Mouse (Mus musculus): Measurements from ENCODE around the gene Myh4. TPM values are rescaled to one million over a fixed set of nuclear protein-coding genes. Genes with fewer than 3 reads are reported as not detected.

The Myh4 gene
- total RNA-seq (2012; rRNA removed) = 0.09 and 0.11 TPM in 2 replicates

GRCm38 (mm10) chr11:67237481-67238079 lies at the start of gene Myh4:
Myh4 (plus strand) TSS chr11:67238029.
- Histone ChIP-seq H3K4me1 (ENCODE audit: control insufficient read depth in 2 of 2, insufficient read depth in 2 of 2, low read length in 2 of 2, poor library complexity in 1 of 2) (no peaks in the 10 kb centered on the region), H3K36me3 (ENCODE audit: control insufficient read depth, insufficient read depth, low read length, poor library complexity, severe bottlenecking) (no peaks in the 10 kb centered on the region), H3K27ac (ENCODE audit: insufficient read depth, low read depth, low read length, poor library complexity, severe bottlenecking) (no peak within 1 kb of the TSS), H3K9me3 (ENCODE audit: control insufficient read depth, insufficient read depth, low read depth, low read length) (no peaks in the 10 kb centered on the region), H3K4me3 (ENCODE audit: insufficient read depth in 1 of 2, low read depth in 1 of 2, low read length in 2 of 2, poor library complexity in 1 of 2, severe bottlenecking in 1 of 2) (no peak within 1 kb of the TSS), H3K9ac (ENCODE audit: insufficient read depth, low read depth, low read length, poor library complexity, severe bottlenecking) (no peak within 1 kb of the TSS)
- in situ Hi-C loops (cut with MboI; ENCODE audit: low sequenced_read_pairs in 2 of 2, unreplicated experiment in 2 of 2) = no loop called here
- DNase-seq (ENCODE audit: low read depth, low spot score) = no peak
- TF ChIP-seq CHD2 (IDR thresholded peaks at IDR 0.05; ENCODE audit: low read depth, low read length) (no peak), MAFK (IDR thresholded peaks at IDR 0.05; ENCODE audit: insufficient read depth, low read depth, low read length) (no peak), ZC3H11A (IDR thresholded peaks at IDR 0.05; ENCODE audit: borderline replicate concordance, low read depth, low read length) (no peak), ZNF384 (IDR thresholded peaks at IDR 0.05; ENCODE audit: low read depth, low read length) (no peak), HCFC1 (IDR thresholded peaks at IDR 0.05; ENCODE audit: borderline replicate concordance, insufficient read depth, low read length) (no peak)

DNA sequence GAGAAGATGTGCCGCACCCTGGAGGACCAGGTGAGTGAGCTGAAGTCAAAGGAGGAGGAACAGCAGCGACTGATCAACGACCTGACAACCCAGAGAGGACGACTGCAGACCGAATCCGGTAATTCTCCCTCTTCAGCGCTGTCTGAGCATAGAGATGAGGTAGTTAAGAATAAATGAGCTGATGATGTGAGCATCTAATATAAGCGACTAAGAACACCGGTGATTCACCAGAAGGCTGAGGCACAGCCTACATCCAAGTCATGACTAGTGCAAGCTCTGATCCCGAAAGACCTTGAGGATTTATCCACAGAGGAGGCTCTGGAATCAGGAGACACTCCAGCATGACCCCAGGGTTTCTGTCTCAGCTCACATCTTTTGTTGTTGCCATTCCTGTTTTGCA lies 47.5 kb upstream of the Myh4 start:
- Histone ChIP-seq H3K27ac (ENCODE audit: insufficient read depth, low read depth, low read length, poor library complexity, severe bottlenecking) (no peak overlapping the region), H3K4me3 (ENCODE audit: insufficient read depth in 1 of 2, low read depth in 1 of 2, low read length in 2 of 2, poor library complexity in 1 of 2, severe bottlenecking in 1 of 2) (no peak overlapping the region), H3K9me3 (ENCODE audit: control insufficient read depth, insufficient read depth, low read depth, low read length) (no peaks in the 10 kb centered on the region), H3K4me1 (ENCODE audit: control insufficient read depth in 2 of 2, insufficient read depth in 2 of 2, low read length in 2 of 2, poor library complexity in 1 of 2) (no peaks in the 10 kb centered on the region), H3K36me3 (ENCODE audit: control insufficient read depth, insufficient read depth, low read length, poor library complexity, severe bottlenecking) (no peaks in the 10 kb centered on the region), H3K9ac (ENCODE audit: insufficient read depth, low read depth, low read length, poor library complexity, severe bottlenecking) (no peak overlapping the region)
- no peak for TF ChIP-seq MAFK (IDR thresholded peaks at IDR 0.05; ENCODE audit: insufficient read depth, low read depth, low read length)
- no peak for TF ChIP-seq ZNF384 (IDR thresholded peaks at IDR 0.05; ENCODE audit: low read depth, low read length)
- no peak for TF ChIP-seq HCFC1 (IDR thresholded peaks at IDR 0.05; ENCODE audit: borderline replicate concordance, insufficient read depth, low read length)
- no peak for DNase-seq (ENCODE audit: low read depth, low spot score)
- in situ Hi-C loops (cut with MboI; ENCODE audit: low sequenced_read_pairs in 2 of 2, unreplicated experiment in 2 of 2) = no loop called here

GRCm38 (mm10) chr11:67190814-67191213 lies 47.0 kb upstream of the Myh4 start:
- H3K9me3 ChIP-seq (ENCODE audit: control insufficient read depth, insufficient read depth, low read depth, low read length) = no peaks in the 10 kb centered on the region
- no peaks in the 10 kb centered on the region for H3K4me1 ChIP-seq (ENCODE audit: control insufficient read depth in 2 of 2, insufficient read depth in 2 of 2, low read length in 2 of 2, poor library complexity in 1 of 2)
- in situ Hi-C loops (cut with MboI; ENCODE audit: low sequenced_read_pairs in 2 of 2, unreplicated experiment in 2 of 2) = no loop called here
- DNase-seq (ENCODE audit: low read depth, low spot score) = no peak
- H3K4me3 ChIP-seq (ENCODE audit: insufficient read depth in 1 of 2, low read depth in 1 of 2, low read length in 2 of 2, poor library complexity in 1 of 2, severe bottlenecking in 1 of 2) = no peak overlapping the region
- TF ChIP-seq HCFC1 (IDR thresholded peaks at IDR 0.05; ENCODE audit: borderline replicate concordance, insufficient read depth, low read length) = no peak
- TF ChIP-seq MAFK (IDR thresholded peaks at IDR 0.05; ENCODE audit: insufficient read depth, low read depth, low read length) = no peak
- no peak for TF ChIP-seq CHD2 (IDR thresholded peaks at IDR 0.05; ENCODE audit: low read depth, low read length)
- no peak for TF ChIP-seq ZNF384 (IDR thresholded peaks at IDR 0.05; ENCODE audit: low read depth, low read length)
- TF ChIP-seq ZC3H11A (IDR thresholded peaks at IDR 0.05; ENCODE audit: borderline replicate concordance, low read depth, low read length) = no peak
- H3K27ac ChIP-seq (ENCODE audit: insufficient read depth, low read depth, low read length, poor library complexity, severe bottlenecking) = no peak overlapping the region
- H3K9ac ChIP-seq (ENCODE audit: insufficient read depth, low read depth, low read length, poor library complexity, severe bottlenecking) = no peak overlapping the region
- H3K36me3 ChIP-seq (ENCODE audit: control insufficient read depth, insufficient read depth, low read length, poor library complexity, severe bottlenecking) = no peaks in the 10 kb centered on the region

GRCm38 (mm10) chr11:67191496-67191895 lies 46.3 kb upstream of the Myh4 start:
- H3K27ac ChIP-seq (ENCODE audit: insufficient read depth, low read depth, low read length, poor library complexity, severe bottlenecking) = no peak overlapping the region
- H3K9ac ChIP-seq (ENCODE audit: insufficient read depth, low read depth, low read length, poor library complexity, severe bottlenecking) = no peak overlapping the region
- in situ Hi-C loops (cut with MboI; ENCODE audit: low sequenced_read_pairs in 2 of 2, unreplicated experiment in 2 of 2) = no loop called here
- H3K36me3 ChIP-seq (ENCODE audit: control insufficient read depth, insufficient read depth, low read length, poor library complexity, severe bottlenecking) = no peaks in the 10 kb centered on the region
- peak; percentile 12 for DNase-seq (ENCODE audit: low read depth, low spot score)
- H3K9me3 ChIP-seq (ENCODE audit: control insufficient read depth, insufficient read depth, low read depth, low read length) = no peaks in the 10 kb centered on the region
- H3K4me1 ChIP-seq (ENCODE audit: control insufficient read depth in 2 of 2, insufficient read depth in 2 of 2, low read length in 2 of 2, poor library complexity in 1 of 2) = no peaks in the 10 kb centered on the region
- H3K4me3 ChIP-seq (ENCODE audit: insufficient read depth in 1 of 2, low read depth in 1 of 2, low read length in 2 of 2, poor library complexity in 1 of 2, severe bottlenecking in 1 of 2) = no peak overlapping the region
- TF ChIP-seq MAFK (IDR thresholded peaks at IDR 0.05; ENCODE audit: insufficient read depth, low read depth, low read length) (no peak), HCFC1 (IDR thresholded peaks at IDR 0.05; ENCODE audit: borderline replicate concordance, insufficient read depth, low read length) (no peak), CHD2 (IDR thresholded peaks at IDR 0.05; ENCODE audit: low read depth, low read length) (no peak), ZC3H11A (IDR thresholded peaks at IDR 0.05; ENCODE audit: borderline replicate concordance, low read depth, low read length) (no peak), ZNF384 (IDR thresholded peaks at IDR 0.05; ENCODE audit: low read depth, low read length) (no peak)

GRCm38 (mm10) chr11:67199321-67199720 lies 38.5 kb upstream of the Myh4 start:
- Histone ChIP-seq H3K27ac (ENCODE audit: insufficient read depth, low read depth, low read length, poor library complexity, severe bottlenecking) (no peak overlapping the region), H3K4me1 (ENCODE audit: control insufficient read depth in 2 of 2, insufficient read depth in 2 of 2, low read length in 2 of 2, poor library complexity in 1 of 2) (no peaks in the 10 kb centered on the region), H3K4me3 (ENCODE audit: insufficient read depth in 1 of 2, low read depth in 1 of 2, low read length in 2 of 2, poor library complexity in 1 of 2, severe bottlenecking in 1 of 2) (no peak overlapping the region), H3K9me3 (ENCODE audit: control insufficient read depth, insufficient read depth, low read depth, low read length) (no peaks in the 10 kb centered on the region), H3K9ac (ENCODE audit: insufficient read depth, low read depth, low read length, poor library complexity, severe bottlenecking) (no peak overlapping the region), H3K36me3 (ENCODE audit: control insufficient read depth, insufficient read depth, low read length, poor library complexity, severe bottlenecking) (no peaks in the 10 kb centered on the region)
- in situ Hi-C loops (cut with MboI; ENCODE audit: low sequenced_read_pairs in 2 of 2, unreplicated experiment in 2 of 2) = no loop called here
- TF ChIP-seq ZNF384 (IDR thresholded peaks at IDR 0.05; ENCODE audit: low read depth, low read length) (no peak), CHD2 (IDR thresholded peaks at IDR 0.05; ENCODE audit: low read depth, low read length) (no peak), HCFC1 (IDR thresholded peaks at IDR 0.05; ENCODE audit: borderline replicate concordance, insufficient read depth, low read length) (no peak), MAFK (IDR thresholded peaks at IDR 0.05; ENCODE audit: insufficient read depth, low read depth, low read length) (no peak), ZC3H11A (IDR thresholded peaks at IDR 0.05; ENCODE audit: borderline replicate concordance, low read depth, low read length) (no peak)
- no peak for DNase-seq (ENCODE audit: low read depth, low spot score)
